Mouse (Mus musculus) embryonic facial prominence, embryonic 15.5 days (tissue): Measurements from ENCODE around the gene Nkiras2. TPM values are rescaled to one million over a fixed set of nuclear protein-coding genes. Genes with fewer than 3 reads are reported as not detected.
"Not testable (repeated sequence)": the region's sequence is repeated elsewhere in the genome, so short reads cannot be mapped to it uniquely, and the experiment has no call there.

ENCODE experiments used
- ATAC-seq: fragments of 200-750 bp; cut with Nextera tagmentation; 2 replicates; pipeline ENCODE4 v1.8.0; 2017; ENCODE audit warnings: low read depth, moderate TSS enrichment; ENCODE audit not compliant: insufficient number of reproducible peaks, low FRiP score, low TSS enrichment
- H3K27ac ChIP-seq: fragments of 300-500 bp; sonication (generic); replicated peaks from 2 replicates; pipeline ENCODE4 v1.5.1; 2015; ENCODE audit warnings: mild to moderate bottlenecking, inconsistent platforms
- H3K27me3 ChIP-seq: fragments of 300-500 bp; sonication (generic); 2 replicates; pipeline ENCODE4 v1.6.1; 2015; ENCODE audit warnings: inconsistent platforms
- H3K36me3 ChIP-seq: fragments of 300-500 bp; sonication (generic); 2 replicates; pipeline ENCODE4 v1.6.1; 2015; ENCODE audit warnings: mild to moderate bottlenecking, inconsistent platforms
- H3K4me1 ChIP-seq: fragments of 300-500 bp; sonication (generic); 2 replicates; pipeline ENCODE4 v1.6.1; 2015; ENCODE audit warnings: inconsistent platforms
- H3K4me2 ChIP-seq: fragments of 300-500 bp; sonication (generic); replicated peaks from 2 replicates; pipeline ENCODE4 v1.6.1; 2015; ENCODE audit warnings: mild to moderate bottlenecking, inconsistent platforms
- H3K4me3 ChIP-seq: fragments of 300-500 bp; sonication (generic); replicated peaks from 2 replicates; pipeline ENCODE4 v1.5.1; 2015; ENCODE audit warnings: mild to moderate bottlenecking, inconsistent platforms
- H3K9ac ChIP-seq: fragments of 300-500 bp; sonication (generic); 2 replicates; pipeline ENCODE4 v1.6.1; 2015; ENCODE audit warnings: inconsistent platforms
- H3K9me3 ChIP-seq: fragments of 300-500 bp; sonication (generic); replicated peaks from 2 replicates; pipeline ENCODE4 v1.6.1; 2016; ENCODE audit warnings: inconsistent platforms
- WGBS: fragments of 180-500 bp; shearing (Covaris S2); methylation state at CpG from one replicate; pipeline ENCODE4 v1.1.7; 2015; 5-methylcytosine and 5-hydroxymethylcytosine counted together
- polyA plus RNA-seq: library from polyadenylated mRNA; unstranded; fragments of >200 nt; fragmentation: Nextera tagmentation; extraction: Ambion mirVana; gene quantifications from 2 replicates; pipeline ENCODE4 v1.2.1, GENCODE M21; 2015

The Nkiras2 gene
- polyA plus RNA-seq, 1 experiment from 2014 or later = 75.5 TPM

GRCm38 (mm10) chr11:100616836-100617235, 2.2 kb upstream of the Nkiras2 start:
- H3K9me3 ChIP-seq, H3K27me3 ChIP-seq, H3K36me3 ChIP-seq, H3K4me2 ChIP-seq, H3K27ac ChIP-seq, H3K4me3 ChIP-seq, ATAC-seq, H3K9ac ChIP-seq: not testable (repeated sequence)
- peaks cover 24% of the 10 kb centered on the region for H3K4me1 ChIP-seq
- whole genome bisulfite sequencing = 91% methylated on average over 7 of the region's 7 CpGs

- H3K36me3 ChIP-seq = 0 out of 2 replicates have a peak, but pooled peaks cover 4% of the 10 kb centered on the region
- H3K27me3 ChIP-seq = no peaks in the 10 kb centered on the region
- 80% methylated on average over 4 of the region's 4 CpGs for WGBS
- no peaks in the 10 kb centered on the region for H3K9me3 ChIP-seq
- H3K4me1 ChIP-seq = peaks cover 24% of the 10 kb centered on the region
- H3K9ac ChIP-seq = no peak overlapping the region
- H3K4me2 ChIP-seq = no peak overlapping the region
- ATAC-seq = no peak
- 0 out of 2 replicates have a peak overlapping the region, but pooled peaks have one; percentile 92 for H3K4me3 ChIP-seq
- H3K27ac ChIP-seq = no peak overlapping the region
These were observed 1.6 kb upstream of the Nkiras2 start for GRCm38 (mm10) chr11:100617480-100617879.

GRCm38 (mm10) chr11:100619485-100619975, 486 bp downstream of the Nkiras2 start:
- peak overlapping the region; percentile 97 for H3K27ac ChIP-seq
- no peaks in the 10 kb centered on the region for H3K9me3 ChIP-seq
- peak overlapping the region; percentile 87 for H3K9ac ChIP-seq
- H3K4me2 ChIP-seq = peak overlapping the region; percentile 56
- peak overlapping the region; percentile 92 for H3K4me3 ChIP-seq
- ATAC-seq = peak; percentile 95
- under 1% methylated on average over 40 of the region's 40 CpGs for WGBS
- H3K27me3 ChIP-seq = no peaks in the 10 kb centered on the region
- peaks cover 33% of the 10 kb centered on the region for H3K4me1 ChIP-seq
- peaks cover 6% of the 10 kb centered on the region; the same call in 1 of the 2 replicates for H3K36me3 ChIP-seq

- no peak; the same call in 1 of the 2 replicates for ATAC-seq
- 4% methylated on average over 11 of the region's 11 CpGs for WGBS
- Histone ChIP-seq H3K4me2 (peak within 1 kb of the TSS; percentile 56), H3K4me3 (peak within 1 kb of the TSS; percentile 92), H3K9ac (peak within 1 kb of the TSS; percentile 87), H3K27me3 (no peaks in the 10 kb centered on the region), H3K36me3 (peaks cover 11% of the 10 kb centered on the region), H3K9me3 (no peaks in the 10 kb centered on the region), H3K4me1 (peaks cover 37% of the 10 kb centered on the region), H3K27ac (peak within 1 kb of the TSS; percentile 97)
These were observed 938 bp downstream of the Nkiras2 start, which contains the start of gene Dnajc7 for GRCm38 (mm10) chr11:100619982-100620381. TSS of gene Dnajc7 (minus strand) at chr11:100620168.

GRCm38 (mm10) chr11:100622714-100623113, 3.7 kb downstream of the Nkiras2 start:
- peaks cover 30% of the 10 kb centered on the region for H3K4me1 ChIP-seq
- under 1% methylated on average over 24 of the region's 24 CpGs for WGBS
- H3K27ac ChIP-seq = peak overlapping the region; percentile 94
- H3K9ac ChIP-seq = peak overlapping the region; percentile 79
- H3K27me3 ChIP-seq = no peaks in the 10 kb centered on the region
- H3K4me2 ChIP-seq = peak overlapping the region; percentile 60
- H3K36me3 ChIP-seq = peaks cover 30% of the 10 kb centered on the region
- H3K4me3 ChIP-seq = peak overlapping the region; percentile 83
- no peaks in the 10 kb centered on the region for H3K9me3 ChIP-seq
- peak; percentile 84 for ATAC-seq

GRCm38 (mm10) chr11:100623867-100624266, 4.8 kb downstream of the Nkiras2 start:
- 39% methylated on average over 5 of the region's 5 CpGs for WGBS
- peaks cover 28% of the 10 kb centered on the region for H3K4me1 ChIP-seq
- ATAC-seq = no peak
- no peaks in the 10 kb centered on the region for H3K27me3 ChIP-seq
- no peaks in the 10 kb centered on the region for H3K9me3 ChIP-seq
- peak overlapping the region; percentile 94 for H3K27ac ChIP-seq
- H3K4me3 ChIP-seq = peak overlapping the region; percentile 83
- peak overlapping the region; percentile 60 for H3K4me2 ChIP-seq
- H3K36me3 ChIP-seq = peaks cover 30% of the 10 kb centered on the region
- H3K9ac ChIP-seq = no peak overlapping the region

GRCm38 (mm10) chr11:100625754-100626700, 7.0 kb downstream of the Nkiras2 start:
- no peak overlapping the region for H3K4me3 ChIP-seq
- H3K4me2 ChIP-seq = no peak overlapping the region
- H3K27me3 ChIP-seq = no peaks in the 10 kb centered on the region
- H3K4me1 ChIP-seq = peaks cover 27% of the 10 kb centered on the region
- H3K9ac ChIP-seq = no peak overlapping the region
- peaks cover 30% of the 10 kb centered on the region for H3K36me3 ChIP-seq
- H3K9me3 ChIP-seq = no peaks in the 10 kb centered on the region
- 91% methylated on average over 23 of the region's 23 CpGs for WGBS
- no peak for ATAC-seq
- no peak overlapping the region for H3K27ac ChIP-seq

- 20% methylated on average over 9 of the region's 9 CpGs for WGBS
- ATAC-seq = no peak
- no peaks in the 10 kb centered on the region for H3K27me3 ChIP-seq
These were observed 7.7 kb downstream of the Nkiras2 start for GRCm38 (mm10) chr11:100626701-100627195.

GRCm38 (mm10) chr11:100628056-100628455, 9.0 kb downstream of the Nkiras2 start:
- no peak for ATAC-seq
- Histone ChIP-seq H3K27ac (no peak overlapping the region), H3K9me3 (no peaks in the 10 kb centered on the region), H3K36me3 (peaks cover 30% of the 10 kb centered on the region), H3K4me1 (peaks cover 27% of the 10 kb centered on the region), H3K4me3 (no peak overlapping the region), H3K4me2 (no peak overlapping the region), H3K9ac (no peak overlapping the region), H3K27me3 (no peaks in the 10 kb centered on the region)
- 83% methylated on average over 5 of the region's 5 CpGs for WGBS

More at GRCm38 (mm10) chr11:100626701-100627195, 7.7 kb downstream of the Nkiras2 start:
- Histone ChIP-seq H3K4me3 (no peak overlapping the region), H3K36me3 (peaks cover 30% of the 10 kb centered on the region), H3K9ac (no peak overlapping the region), H3K4me1 (peaks cover 27% of the 10 kb centered on the region), H3K9me3 (no peaks in the 10 kb centered on the region), H3K27ac (no peak overlapping the region), H3K4me2 (no peak overlapping the region)

- H3K36me3 ChIP-seq = peaks cover 30% of the 10 kb centered on the region
- no peaks in the 10 kb centered on the region for H3K27me3 ChIP-seq
- peaks cover 21% of the 10 kb centered on the region for H3K4me1 ChIP-seq
- H3K9me3 ChIP-seq = no peaks in the 10 kb centered on the region
- 47% methylated on average over 13 of the region's 13 CpGs for WGBS
- H3K4me2 ChIP-seq = no peak overlapping the region
- H3K27ac ChIP-seq = no peak overlapping the region
- H3K9ac ChIP-seq = no peak overlapping the region
- no peak overlapping the region for H3K4me3 ChIP-seq
- ATAC-seq = no peak
These were observed 9.9 kb downstream of the Nkiras2 start for GRCm38 (mm10) chr11:100628862-100629352.

GRCm38 (mm10) chr11:100634530-100634929, 15.5 kb downstream of the Nkiras2 start:
- Histone ChIP-seq H3K4me1 (no peaks in the 10 kb centered on the region), H3K9ac (no peak overlapping the region), H3K9me3 (no peaks in the 10 kb centered on the region), H3K4me2 (no peak overlapping the region), H3K27me3 (peaks cover 6% of the 10 kb centered on the region), H3K4me3 (no peak overlapping the region), H3K36me3 (no peaks in the 10 kb centered on the region), H3K27ac (no peak overlapping the region)
- ATAC-seq = no peak
- 66% methylated on average over 7 of the region's 7 CpGs for WGBS
